ENCODE assay signal across 7 mouse cellular contexts in the genomic region with DNA sequence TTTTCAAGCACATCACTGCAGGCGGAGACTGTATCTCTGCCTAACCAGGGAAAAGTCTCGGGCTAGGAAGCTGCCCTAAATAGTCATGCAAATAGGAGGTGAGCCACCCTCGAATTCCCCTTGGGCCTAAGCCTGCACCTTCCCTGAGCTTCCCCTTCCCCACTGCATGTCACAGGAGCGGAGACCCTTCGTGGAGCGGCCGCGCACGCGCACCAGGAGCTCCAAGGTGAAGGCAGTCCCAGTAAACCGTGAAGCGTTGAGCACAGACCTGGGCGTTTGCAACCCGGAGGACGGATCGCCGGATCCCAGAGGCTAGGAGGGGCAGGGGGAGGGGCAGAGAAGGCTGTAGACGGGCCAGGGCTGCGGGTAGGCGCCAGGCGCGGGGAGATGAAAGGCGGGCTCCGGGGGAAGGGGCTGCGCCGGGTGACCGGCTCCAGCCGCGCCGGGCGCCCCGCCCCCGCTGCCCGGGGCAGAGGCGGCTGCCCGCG. TPM values are rescaled to one million over a fixed set of nuclear protein-coding genes. Genes with fewer than 3 reads are reported as not detected.
A peak's percentile ranks its signal among the peaks of the same experiment; 100 is the strongest.
DNase-seq lines count a peak whose midpoint lies in the region; ATAC-seq and TF ChIP-seq lines count a peak whose summit lies in the region.

No protein-coding gene starts in this region.

- no peaks in the 10 kb centered on the region for H3K36me3 ChIP-seq in heart, postnatal 0 days (replicated peaks; ENCODE audit: control insufficient read depth, insufficient read depth, low read length)
- no peaks in the 10 kb centered on the region for H3K36me3 ChIP-seq in midbrain, postnatal 0 days (ENCODE audit: insufficient read depth, low read length)

- 0 out of 2 replicates have a peak, but pooled peaks cover 4% of the 10 kb centered on the region for H3K4me1 ChIP-seq in heart, postnatal 0 days (ENCODE audit: control insufficient read depth, insufficient read depth)
- no peaks in the 10 kb centered on the region; the same call in 1 of the 2 replicates for H3K4me1 ChIP-seq in midbrain, postnatal 0 days (ENCODE audit: insufficient read depth, low read length)

- peak overlapping the region; percentile 76 for H3K4me2 ChIP-seq in heart, postnatal 0 days (ENCODE audit: low read depth, low read length)
- H3K4me2 ChIP-seq in midbrain, postnatal 0 days (ENCODE audit: low read depth, low read length, poor library complexity, severe bottlenecking) = peak overlapping the region; percentile 96

- ATAC-seq in heart, postnatal 0 days (ENCODE audit: insufficient read depth, low read depth) = peak; percentile 44; the same call in 1 of the 2 replicates
- peak; percentile 44; the same call in 1 of the 2 replicates for ATAC-seq in midbrain, postnatal 0 days (ENCODE audit: low FRiP score)
- no peak for ATAC-seq in monocyte, adult 5-6 weeks (replicated peaks; ENCODE audit: insufficient number of reproducible peaks, low FRiP score, low TSS enrichment, poor library complexity, severe bottlenecking)

- no peak overlapping the region; the same call in 1 of the 2 replicates for H3K9ac ChIP-seq in heart, postnatal 0 days (replicated peaks; ENCODE audit: low read depth, low read length)
- H3K9ac ChIP-seq in midbrain, postnatal 0 days (replicated peaks; ENCODE audit: low read length, poor library complexity, severe bottlenecking) = peak overlapping the region; percentile 34; the same call in 1 of the 2 replicates

- TF ChIP-seq EP300 in heart, postnatal 0 days (IDR thresholded peaks at IDR 0.05; ENCODE audit: low read depth) = no peak

- under 1% methylated on average over 37 of the region's 37 CpGs for WGBS in heart, postnatal 0 days
- 1% methylated on average over 34 of the region's 37 CpGs for WGBS in midbrain, postnatal 0 days

- H3K4me3 ChIP-seq in heart, postnatal 0 days (ENCODE audit: low read depth, low read length) = peak overlapping the region; percentile 51
- H3K4me3 ChIP-seq in midbrain, postnatal 0 days (ENCODE audit: low read depth, low read length) = peak overlapping the region; percentile 49

- no peak for TF ChIP-seq CTCF in heart, postnatal 0 days (IDR thresholded peaks at IDR 0.05; ENCODE audit: low read depth)
- no peak for TF ChIP-seq CTCF in midbrain, postnatal 0 days (IDR thresholded peaks at IDR 0.05)

- no peaks in the 10 kb centered on the region for H3K9me3 ChIP-seq in heart, postnatal 0 days (replicated peaks; ENCODE audit: control insufficient read depth, low read length)
- no peaks in the 10 kb centered on the region for H3K9me3 ChIP-seq in midbrain, postnatal 0 days (ENCODE audit: low read length)

- peak; percentile 67 for DNase-seq in WW6 (ENCODE audit: low read depth, low spot score)
- peak; percentile 7 for DNase-seq in brain, adult 2 months (ENCODE audit: low read depth, low spot score)
- DNase-seq in heart, postnatal 0 days (ENCODE audit: low spot score) = no peak
- peak; percentile 67 to 80 for DNase-seq in kidney, postnatal 4 days
- DNase-seq in midbrain, postnatal 0 days (ENCODE audit: low spot score) = peak; percentile 54
- DNase-seq in layer of hippocampus, adult 11-12 months (ENCODE audit: low spot score) = no peak

- no peak overlapping the region for H3K27ac ChIP-seq in heart, postnatal 0 days (ENCODE audit: low read depth)
- H3K27ac ChIP-seq in midbrain, postnatal 0 days (ENCODE audit: low read depth, low read length) = no peak overlapping the region

- H3K27me3 ChIP-seq in heart, postnatal 0 days (ENCODE audit: control insufficient read depth, insufficient read depth, low read length) = peaks cover 73% of the 10 kb centered on the region
- peaks cover 65% of the 10 kb centered on the region for H3K27me3 ChIP-seq in midbrain, postnatal 0 days (ENCODE audit: insufficient read depth, low read length)

RNA-seq across cellular contexts. Expression of gene Msx2, which starts 2.9 kb away (rescaled TPM):
- 0.92 and 0.97 TPM in 2 replicates for total RNA-seq in heart, postnatal 0 days (2014; rRNA removed; ENCODE audit: low replicate concordance)
- 1.1 and 1.4 TPM in 2 replicates for polyA plus RNA-seq in heart, postnatal 0 days (2015; fragmentation: Nextera tagmentation; extraction: Ambion mirVana)
- total RNA-seq in midbrain, postnatal 0 days (2014; rRNA removed) = 0.71 and 2.2 TPM in 2 replicates
- polyA plus RNA-seq in midbrain, postnatal 0 days (2015; fragmentation: Nextera tagmentation; extraction: Ambion mirVana) = 0.23 and 0.39 TPM in 2 replicates
- not detected in 3 replicates for total RNA-seq in monocyte, adult 5-6 weeks (2017)

Comparison
In these comparisons a context has a peak if more than half of its experiments do, and no peak if none do; other contexts are left out.
1. DNase-seq: peak in WW6 (single experiment), brain, adult 2 months (single experiment), kidney, postnatal 4 days (2 of 2) and midbrain, postnatal 0 days (single experiment); none in heart, postnatal 0 days (single experiment) and layer of hippocampus, adult 11-12 months (single experiment).